Mouse (Mus musculus): Measurements from ENCODE around the gene Fcrla. TPM values are rescaled to one million over a fixed set of nuclear protein-coding genes. Genes with fewer than 3 reads are reported as not detected.

Fcrla gene
- total and polyA plus RNA-seq, 3 experiments = 10.6 to 30.6 (median 17.7) TPM

DNA sequence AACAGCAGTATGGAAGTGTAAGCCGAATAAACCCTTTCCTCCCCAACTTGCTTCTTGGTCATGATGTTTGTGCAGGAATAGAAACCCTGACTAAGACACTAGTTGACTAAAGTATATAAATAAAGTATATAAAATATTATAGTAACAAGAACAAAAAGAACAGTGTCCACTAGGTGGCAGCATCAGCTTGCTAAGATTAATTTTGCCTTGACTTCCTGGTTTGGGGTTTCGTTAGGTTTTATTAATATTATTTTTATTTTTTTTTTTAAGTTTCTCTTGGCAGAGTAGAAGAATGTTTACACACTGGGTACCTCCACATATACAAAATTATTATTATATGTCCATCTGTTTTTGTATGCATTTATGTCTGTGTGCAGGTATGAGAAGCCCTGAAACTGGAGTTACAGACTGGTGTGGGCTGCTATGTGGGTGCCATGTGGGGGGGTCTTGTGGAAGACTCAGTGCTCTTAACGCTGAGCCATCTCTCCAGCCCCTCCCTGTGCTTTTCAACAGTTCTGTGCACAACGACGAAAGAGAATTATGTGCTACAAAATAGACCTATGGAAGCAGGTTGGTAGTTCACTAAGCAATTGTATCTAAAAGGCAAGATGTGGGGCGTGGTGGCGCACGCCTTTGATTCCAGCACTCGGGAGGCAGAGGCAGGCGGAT is 26.4 kb downstream of the Fcrla start:
- peak overlapping the region; percentile 34; the same call in 1 of the 2 replicates for H3K27ac ChIP-seq (ENCODE audit: insufficient read depth, low read depth)
- peak overlapping the region; percentile 40 to 48 (median 45) for H3K4me3 ChIP-seq (replicated peaks in 1 of 3; ENCODE audit: low read depth in 2 of 3, low read length in 2 of 3, poor library complexity in 1 of 3)
- DNase-seq (ENCODE audit: extremely low read depth) = peak; percentile 77
- H3K36me3 ChIP-seq (replicated peaks in 1 of 2; ENCODE audit: control insufficient read depth in 1 of 2, insufficient read depth in 1 of 2, low read length in 1 of 2) = no peaks in the 10 kb centered on the region
- no peaks in the 10 kb centered on the region for H3K27me3 ChIP-seq (replicated peaks)
- no peaks in the 10 kb centered on the region for H3K9me3 ChIP-seq (replicated peaks; ENCODE audit: low read length)
- peak overlapping the region; percentile 36; the same call in 1 of the 2 replicates for H3K9ac ChIP-seq (ENCODE audit: insufficient read depth, low read depth)
- TF ChIP-seq ZKSCAN1 (IDR thresholded peaks at IDR 0.05; ENCODE audit: borderline replicate concordance, low read depth, low read length) = no peak
- TF ChIP-seq ZNF384 (IDR thresholded peaks at IDR 0.05; ENCODE audit: low read depth, low read length) = peak; percentile 79
- no peak for TF ChIP-seq ZMIZ1 (IDR thresholded peaks at IDR 0.05; ENCODE audit: low read depth, low read length)
- no peak for TF ChIP-seq ETS1 (conservative IDR thresholded peaks at IDR 0.05; ENCODE audit: low read depth, low read length)
- 0 out of 2 replicates have a peak, but pooled peaks have one; percentile 19 for TF ChIP-seq ZC3H11A (IDR thresholded peaks at IDR 0.05; ENCODE audit: low read depth, low read length)
- no peak for TF ChIP-seq CHD2 (IDR thresholded peaks at IDR 0.05; ENCODE audit: low read length)
- no peak for TF ChIP-seq MEF2A (IDR thresholded peaks at IDR 0.05; ENCODE audit: borderline replicate concordance, low read depth, low read length)
- no peak for TF ChIP-seq RCOR1 (conservative IDR thresholded peaks at IDR 0.05; ENCODE audit: low read depth, low read length)
- no peak for TF ChIP-seq JUN (IDR thresholded peaks at IDR 0.05; ENCODE audit: insufficient read depth, low read depth, low read length)
- no peak for TF ChIP-seq POLR2A (IDR thresholded peaks at IDR 0.05; ENCODE audit: low read depth, low read length)
- TF ChIP-seq POLR2AphosphoS2 (IDR thresholded peaks at IDR 0.05; ENCODE audit: low read depth, low read length) = no peak
- TF ChIP-seq UBTF (IDR thresholded peaks at IDR 0.05; ENCODE audit: low read depth, low read length) = no peak
- TF ChIP-seq GABPA (IDR thresholded peaks at IDR 0.05; ENCODE audit: insufficient replicate concordance, low read depth, low read length) = no peak
- peak; percentile 82 for TF ChIP-seq RAD21 (IDR thresholded peaks at IDR 0.05; ENCODE audit: low read depth, low read length)
- TF ChIP-seq ELF1 (IDR thresholded peaks at IDR 0.05; ENCODE audit: low read depth, low read length) = peak; percentile 83
- TF ChIP-seq IRF4 (IDR thresholded peaks at IDR 0.05; ENCODE audit: low read depth, low read length) = peak; percentile 38; the same call in 1 of the 2 replicates
- no peak for TF ChIP-seq E2F4 (IDR thresholded peaks at IDR 0.05; ENCODE audit: insufficient replicate concordance, low read depth, low read length)
- no peak for TF ChIP-seq NELFE (IDR thresholded peaks at IDR 0.05; ENCODE audit: low read depth, low read length)
- TF ChIP-seq TCF12 (IDR thresholded peaks at IDR 0.05; ENCODE audit: low read depth, low read length) = no peak
- 0 out of 2 replicates have a peak, but pooled peaks have one; percentile 39 for TF ChIP-seq JUND (conservative IDR thresholded peaks at IDR 0.05; ENCODE audit: low read depth, low read length)
- TF ChIP-seq CHD1 (IDR thresholded peaks at IDR 0.05; ENCODE audit: low read depth, low read length) = no peak
- no peak for TF ChIP-seq USF1 (IDR thresholded peaks at IDR 0.05; ENCODE audit: low read depth, low read length)
- TF ChIP-seq TBP (conservative IDR thresholded peaks at IDR 0.05; ENCODE audit: low read depth, low read length) = no peak
- TF ChIP-seq MAFK (IDR thresholded peaks at IDR 0.05; ENCODE audit: insufficient replicate concordance, low read length) = no peak
- TF ChIP-seq PAX5 (IDR thresholded peaks at IDR 0.05; ENCODE audit: low read length) = no peak
- TF ChIP-seq KAT2A (IDR thresholded peaks at IDR 0.05; ENCODE audit: insufficient replicate concordance, low read length) = no peak
- 0 out of 2 replicates have a peak, but pooled peaks have one; percentile 12 for TF ChIP-seq HCFC1 (IDR thresholded peaks at IDR 0.05; ENCODE audit: low read depth, low read length)
- TF ChIP-seq MAZ (IDR thresholded peaks at IDR 0.05; ENCODE audit: low read depth, low read length) = no peak
- TF ChIP-seq MYC (IDR thresholded peaks at IDR 0.05; ENCODE audit: low read depth, low read length) = 0 out of 2 replicates have a peak, but pooled peaks have one; percentile 42
- TF ChIP-seq CTCF (conservative IDR thresholded peaks at IDR 0.05 in 1 of 2, IDR thresholded peaks at IDR 0.05 in 1 of 2; ENCODE audit: low read depth in 2 of 2, low read length in 2 of 2) = peak in 1 of 2 experiments; percentile 74; a peak in 2 of 4 replicates
- no peak for TF ChIP-seq NRF1 (IDR thresholded peaks at IDR 0.05; ENCODE audit: low read depth, low read length)
- no peak for TF ChIP-seq BHLHE40 (IDR thresholded peaks at IDR 0.05; ENCODE audit: low read depth, low read length)
- no peak for TF ChIP-seq USF2 (conservative IDR thresholded peaks at IDR 0.05; ENCODE audit: low read depth, low read length)
- TF ChIP-seq SMC3 (IDR thresholded peaks at IDR 0.05; ENCODE audit: low read depth, low read length) = peak; percentile 49; the same call in 1 of the 2 replicates
- no peak for TF ChIP-seq MXI1 (IDR thresholded peaks at IDR 0.05; ENCODE audit: low read depth, low read length)
- peak; percentile 46 for TF ChIP-seq SIN3A (IDR thresholded peaks at IDR 0.05; ENCODE audit: low read length)
- TF ChIP-seq EP300 (IDR thresholded peaks at IDR 0.05; ENCODE audit: low read length) = no peak
- TF ChIP-seq MAX (IDR thresholded peaks at IDR 0.05; ENCODE audit: low read length) = peak; percentile 2; the same call in 1 of the 2 replicates
- dilution Hi-C loops (cut with MboI; ENCODE audit: extremely low pct_ligation_motif_present, extremely low pct_unique_long_range_greater_than_20kb, low sequenced_read_pairs) = no loop called here
- in situ Hi-C loops (cut with MboI; ENCODE audit: low pct_ligation_motif_present, low pct_unique_long_range_greater_than_20kb, low sequenced_read_pairs) = no loop called here
- peak overlapping the region; percentile 80 for H3K4me2 ChIP-seq (ENCODE audit: insufficient read depth, low read depth, poor library complexity, severe bottlenecking)
- H3K4me1 ChIP-seq (ENCODE audit: control insufficient read depth in 1 of 2, insufficient read depth in 2 of 2) = peaks cover 14 to 51% of the 10 kb centered on the region in 2 experiments
- H3K79me2 ChIP-seq (replicated peaks; ENCODE audit: control insufficient read depth, extremely low read depth, insufficient read depth, poor library complexity, severe bottlenecking) = no peaks in the 10 kb centered on the region
